Mouse (Mus musculus): Measurements from ENCODE around the gene Spop.

- TF ChIP-seq CTCF (IDR thresholded peaks at IDR 0.05; ENCODE audit: low read depth, low read length) (no peak), POLR2A (IDR thresholded peaks at IDR 0.05; ENCODE audit: insufficient read depth, low read length) (no peak), EP300 (IDR thresholded peaks at IDR 0.05; ENCODE audit: insufficient read depth, low read depth, low read length) (no peak)
These were observed 22.1 kb upstream of the Spop start for GRCm38 (mm10) chr11:95391743-95392142.
